Mouse (Mus musculus) cerebellum, postnatal 14 days (tissue): ENCODE data around the gene Wasl.

Source experiments
- DNase-seq, 2 experiments: peaks; one replicate each; pipeline ENCODE4 v3.0.0; 2021; ENCODE audit warnings: mixed read lengths in 2 of 2

Wasl gene

DNA sequence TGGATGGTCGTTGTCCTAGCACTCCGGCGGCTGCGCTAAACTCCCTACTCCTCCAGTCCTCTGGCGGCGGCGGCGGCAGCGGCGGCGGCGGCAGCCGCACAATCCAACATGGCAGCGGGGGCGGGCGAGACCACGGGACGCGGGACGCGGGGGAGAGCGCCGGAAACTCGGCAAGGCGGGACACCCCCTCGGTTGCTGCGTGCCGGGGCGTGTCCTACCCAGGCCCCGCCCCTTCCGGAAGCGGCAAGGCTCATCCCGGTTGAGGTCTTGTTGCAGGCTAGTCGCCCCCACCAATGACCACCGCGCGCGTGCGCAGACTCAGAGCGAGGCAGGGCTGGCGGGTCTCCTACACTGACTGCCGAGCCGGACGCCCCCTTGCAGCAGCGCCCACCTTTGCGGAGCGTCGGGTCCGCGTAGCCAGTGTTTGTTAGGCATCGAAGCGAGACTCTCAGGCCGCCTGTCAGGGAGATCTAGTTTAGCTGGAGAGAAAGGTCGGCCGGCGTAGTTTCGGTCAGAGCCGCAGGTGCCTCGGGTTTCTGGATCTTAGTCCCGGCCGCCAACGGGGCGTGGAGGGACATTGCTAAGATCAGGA, at the start of gene Wasl:
TSS of gene Wasl (minus strand) at position 143 of the 592 bp plus-strand sequence.
- DNase-seq: peak; percentile 99

- DNase-seq: no peak
These were observed 42.7 kb upstream of the Wasl start for GRCm38 (mm10) chr6:24707499-24707898.

- no peak for DNase-seq
These were observed 42.3 kb upstream of the Wasl start for GRCm38 (mm10) chr6:24707090-24707489.

DNA sequence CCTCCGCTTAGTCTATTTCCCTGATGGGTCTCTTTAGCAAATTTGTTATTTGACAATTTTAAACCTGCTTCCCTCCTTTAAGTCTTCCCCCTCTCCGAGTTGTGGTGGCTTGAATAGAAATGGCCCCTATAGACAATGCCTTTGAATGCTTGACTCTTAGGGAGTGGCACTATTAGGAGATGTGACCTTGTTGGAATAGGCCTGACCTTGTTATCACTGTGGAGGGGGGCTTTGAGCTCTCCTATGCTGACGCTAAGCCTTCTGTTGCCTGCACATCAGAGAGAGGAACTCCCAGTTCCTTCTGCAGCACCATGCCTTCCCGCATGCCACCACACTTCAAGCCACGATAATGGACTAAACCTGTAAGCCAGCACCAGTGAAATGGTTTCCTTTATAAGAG, 32.4 kb upstream of the Wasl start:
- no peak for DNase-seq

GRCm38 (mm10) chr6:24696117-24696516, 31.3 kb upstream of the Wasl start:
- DNase-seq: no peak

GRCm38 (mm10) chr6:24694455-24695410, 29.9 kb upstream of the Wasl start:
- no peak for DNase-seq

DNA sequence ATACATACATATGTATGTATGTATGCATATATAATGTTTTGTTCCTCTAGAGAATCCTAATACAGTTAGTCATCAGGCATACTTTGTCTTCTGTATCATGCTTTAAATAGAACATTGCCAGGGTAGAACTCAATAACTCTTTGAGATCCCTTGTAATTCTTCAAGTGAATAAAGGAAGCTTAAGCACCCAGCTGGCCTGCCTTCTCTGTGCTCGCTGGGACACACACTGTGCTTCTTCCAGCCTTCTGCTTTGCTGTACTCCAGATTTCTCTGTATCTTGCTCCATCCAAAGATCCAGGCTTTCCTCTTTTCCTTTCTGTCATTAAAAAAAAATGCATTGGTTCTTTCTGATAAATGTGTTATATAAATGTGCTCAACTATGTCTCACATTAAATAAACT, 23.1 kb upstream of the Wasl start:
- no peak for DNase-seq

GRCm38 (mm10) chr6:24683113-24683512, 18.3 kb upstream of the Wasl start:
- no peak for DNase-seq

GRCm38 (mm10) chr6:24667829-24668228, 3.0 kb upstream of the Wasl start:
- DNase-seq: no peak

- DNase-seq: no peak
These were observed 1.4 kb upstream of the Wasl start for GRCm38 (mm10) chr6:24666248-24666647.

GRCm38 (mm10) chr6:24664133-24664866, 509 bp downstream of the Wasl start:
- no peak for DNase-seq

- DNase-seq: peak; percentile 17 to 25
These were observed 1.3 kb downstream of the Wasl start for GRCm38 (mm10) chr6:24663196-24664132.

DNA sequence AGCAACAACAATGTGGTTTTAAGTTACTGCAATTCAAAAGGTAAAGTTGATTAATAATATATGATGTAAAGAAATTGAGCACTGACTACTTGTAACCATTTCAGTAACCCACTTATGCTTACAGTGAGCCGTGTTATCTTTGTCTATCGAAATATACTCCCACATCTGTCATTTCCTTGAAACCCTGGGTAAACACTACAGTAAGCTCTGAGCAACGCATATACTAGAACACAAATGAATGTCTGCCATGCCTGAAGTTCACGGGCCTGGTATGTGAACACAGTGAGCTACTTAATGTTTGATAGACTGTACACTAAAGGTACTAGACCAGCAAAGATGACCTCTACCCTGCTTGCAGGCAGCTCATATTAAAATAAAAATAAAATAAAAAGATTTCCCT, 2.3 kb downstream of the Wasl start:
- no peak for DNase-seq

DNA sequence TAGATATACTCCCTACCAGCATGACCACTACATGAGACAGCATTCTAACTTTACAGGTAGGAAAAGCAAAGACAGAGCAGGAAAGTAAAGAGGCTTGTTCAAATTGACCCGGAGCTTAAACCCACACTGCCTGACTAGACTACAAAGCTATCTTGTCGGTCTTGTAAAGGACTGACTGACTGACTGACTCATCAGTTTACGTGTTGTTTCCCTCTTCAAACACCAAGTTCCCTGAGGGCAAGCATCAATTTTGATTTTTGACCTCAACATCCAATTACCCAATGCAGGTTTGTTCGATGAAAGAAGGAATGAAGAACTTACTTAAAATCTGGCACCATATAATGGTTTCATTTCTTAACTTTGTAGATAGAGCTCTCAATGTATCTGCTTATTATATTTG, 2.9 kb downstream of the Wasl start:
- no peak for DNase-seq

GRCm38 (mm10) chr6:24657647-24658387, 7.0 kb downstream of the Wasl start:
- no peak for DNase-seq

GRCm38 (mm10) chr6:24656094-24656493, 8.7 kb downstream of the Wasl start:
- no peak for DNase-seq

GRCm38 (mm10) chr6:24651538-24651937, 13.3 kb downstream of the Wasl start:
- DNase-seq: no peak

DNA sequence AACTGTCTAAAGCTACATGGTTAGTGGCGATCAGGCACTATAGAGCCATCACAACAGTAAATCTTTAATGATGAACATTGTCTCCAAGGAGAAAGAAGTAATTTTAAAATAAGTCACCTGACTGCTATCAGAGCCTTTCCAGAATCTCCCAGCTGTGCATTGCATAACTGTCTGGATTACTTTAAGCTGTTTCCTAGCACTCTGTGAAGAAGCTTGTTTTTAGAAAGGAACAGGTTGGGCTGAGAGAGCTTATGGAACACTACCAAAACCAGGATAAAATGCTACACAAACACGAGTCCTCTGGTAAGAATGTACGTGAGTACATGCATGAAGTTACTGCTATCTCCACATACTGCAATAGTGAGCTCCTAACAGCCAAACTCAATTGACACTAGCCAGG, 14.1 kb downstream of the Wasl start:
- DNase-seq: no peak

GRCm38 (mm10) chr6:24648403-24648802, 16.4 kb downstream of the Wasl start:
- no peak for DNase-seq

- DNase-seq: no peak
These were observed 17.6 kb downstream of the Wasl start for GRCm38 (mm10) chr6:24647103-24647691.
